Mouse (Mus musculus): Measurements from ENCODE around the gene Ncbp3. TPM values are rescaled to one million over a fixed set of nuclear protein-coding genes. Genes with fewer than 3 reads are reported as not detected.

Ncbp3 gene
- polyA plus RNA-seq, 1 experiment from 2014 or later: 13.2 TPM

DNA sequence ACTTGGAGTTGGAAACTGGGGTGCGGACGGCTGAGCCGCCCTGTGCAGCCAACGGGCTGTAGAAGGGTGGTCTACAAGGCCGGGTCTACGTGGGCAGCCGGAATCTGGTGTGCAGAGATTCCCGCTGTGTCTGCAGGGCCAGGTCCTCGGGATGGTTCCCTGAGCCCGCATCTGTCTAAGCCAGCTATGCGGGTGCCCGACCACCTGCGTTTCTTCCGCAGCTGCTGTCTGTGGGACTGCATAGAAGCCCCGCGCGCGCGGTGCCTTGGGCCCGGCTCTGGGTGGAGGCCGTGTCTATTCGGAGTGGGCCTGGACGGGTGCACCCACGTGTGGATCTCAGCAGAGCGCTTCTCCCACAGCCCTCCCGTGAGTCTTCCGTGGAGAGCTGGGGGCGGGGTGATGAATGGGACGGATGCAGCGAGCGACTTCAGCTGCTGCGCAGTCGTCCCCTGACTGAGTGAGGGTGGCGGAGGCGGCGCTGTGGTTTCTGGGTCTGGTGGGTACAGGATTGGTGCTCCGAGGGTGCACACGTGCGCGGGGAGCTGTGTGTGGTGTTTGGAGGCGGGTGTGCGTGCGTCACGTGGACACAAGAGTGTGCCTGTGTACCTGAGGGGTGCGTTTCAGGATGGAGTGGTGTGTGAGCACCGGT, 28.3 kb upstream of the Ncbp3 start:
- WGBS: under 1% methylated on average over 46 of the region's 46 CpGs
- H3K36me3 ChIP-seq (ENCODE audit: insufficient read depth): no peaks in the 10 kb centered on the region

GRCm38 (mm10) chr11:73020953-73021800, 26.4 kb upstream of the Ncbp3 start:
- no peaks in the 10 kb centered on the region for H3K9me3 ChIP-seq (ENCODE audit: low read depth, low read length)
- peaks cover 24% of the 10 kb centered on the region for H3K27me3 ChIP-seq (ENCODE audit: insufficient read depth, low read length)
- no peak for ATAC-seq (ENCODE audit: insufficient read depth)
- whole genome bisulfite sequencing: 49% methylated on average over 7 of the region's 7 CpGs
- no peak for DNase-seq
- H3K27ac ChIP-seq (ENCODE audit: low read depth): no peak overlapping the region
- H3K9ac ChIP-seq: no peak overlapping the region
- no peaks in the 10 kb centered on the region for H3K36me3 ChIP-seq (ENCODE audit: insufficient read depth)
- H3K4me3 ChIP-seq (ENCODE audit: low read depth, low read length): no peak overlapping the region
- TF ChIP-seq CTCF (IDR thresholded peaks at IDR 0.05; ENCODE audit: low read depth): no peak
- H3K4me2 ChIP-seq: no peak overlapping the region
- H3K4me1 ChIP-seq (ENCODE audit: insufficient read depth): peaks cover 20% of the 10 kb centered on the region

More for the DNA sequence above, 28.3 kb upstream of the Ncbp3 start:
- TF ChIP-seq CTCF (IDR thresholded peaks at IDR 0.05; ENCODE audit: low read depth): no peak
- Histone ChIP-seq H3K27me3 (ENCODE audit: insufficient read depth, low read length) (peaks cover 24% of the 10 kb centered on the region), H3K4me3 (ENCODE audit: low read depth, low read length) (peak overlapping the region; percentile 70), H3K9ac (peak overlapping the region; percentile 57), H3K27ac (ENCODE audit: low read depth) (no peak overlapping the region), H3K9me3 (ENCODE audit: low read depth, low read length) (no peaks in the 10 kb centered on the region), H3K4me1 (ENCODE audit: insufficient read depth) (0 out of 2 replicates have a peak, but pooled peaks cover 7% of the 10 kb centered on the region), H3K4me2 (peak overlapping the region; percentile 99)
- DNase-seq: peak; percentile 47
- ATAC-seq (ENCODE audit: insufficient read depth): peak; percentile 35

DNA sequence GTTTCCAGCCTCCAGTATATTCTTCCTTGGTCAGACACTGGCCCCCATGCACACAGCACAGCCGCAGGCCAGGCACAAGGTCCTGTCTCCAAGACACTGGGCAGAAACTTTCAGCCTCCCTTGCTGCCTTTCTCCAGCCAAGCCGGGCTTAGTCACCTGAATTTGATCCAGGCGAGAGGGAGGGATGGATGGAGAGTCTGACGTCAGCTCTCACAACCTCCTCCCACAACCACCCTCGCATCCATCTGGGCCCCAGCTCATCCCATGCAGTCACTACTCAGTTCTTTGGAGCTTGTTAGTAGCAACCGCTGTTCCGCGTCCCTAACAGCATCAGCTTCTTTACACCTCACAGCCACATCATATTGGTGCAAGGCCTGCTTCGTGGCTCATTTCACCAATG, 24.5 kb upstream of the Ncbp3 start:
- no peak for TF ChIP-seq CTCF (IDR thresholded peaks at IDR 0.05; ENCODE audit: low read depth)
- Histone ChIP-seq H3K36me3 (ENCODE audit: insufficient read depth) (no peaks in the 10 kb centered on the region), H3K4me2 (no peak overlapping the region), H3K27ac (ENCODE audit: low read depth) (no peak overlapping the region), H3K9ac (no peak overlapping the region), H3K9me3 (ENCODE audit: low read depth, low read length) (no peaks in the 10 kb centered on the region), H3K27me3 (ENCODE audit: insufficient read depth, low read length) (peaks cover 24% of the 10 kb centered on the region), H3K4me1 (ENCODE audit: insufficient read depth) (peaks cover 20% of the 10 kb centered on the region), H3K4me3 (ENCODE audit: low read depth, low read length) (no peak overlapping the region)
- ATAC-seq (ENCODE audit: insufficient read depth) (no peak), DNase-seq (peak; percentile 15)
- 47% methylated on average over 9 of the region's 9 CpGs for WGBS

GRCm38 (mm10) chr11:73023827-73024226, 23.8 kb upstream of the Ncbp3 start:
- H3K4me2 ChIP-seq: no peak overlapping the region
- no peak overlapping the region for H3K4me3 ChIP-seq (ENCODE audit: low read depth, low read length)
- WGBS: 42% methylated on average over 4 of the region's 4 CpGs
- peaks cover 20% of the 10 kb centered on the region for H3K4me1 ChIP-seq (ENCODE audit: insufficient read depth)
- H3K36me3 ChIP-seq (ENCODE audit: insufficient read depth): no peaks in the 10 kb centered on the region
- H3K9me3 ChIP-seq (ENCODE audit: low read depth, low read length): no peaks in the 10 kb centered on the region
- H3K9ac ChIP-seq: no peak overlapping the region
- H3K27ac ChIP-seq (ENCODE audit: low read depth): peak overlapping the region; percentile 33; the same call in 1 of the 2 replicates
- no peak for TF ChIP-seq CTCF (IDR thresholded peaks at IDR 0.05; ENCODE audit: low read depth)
- H3K27me3 ChIP-seq (ENCODE audit: insufficient read depth, low read length): peaks cover 24% of the 10 kb centered on the region
- DNase-seq: peak; percentile 15
- ATAC-seq (ENCODE audit: insufficient read depth): no peak

DNA sequence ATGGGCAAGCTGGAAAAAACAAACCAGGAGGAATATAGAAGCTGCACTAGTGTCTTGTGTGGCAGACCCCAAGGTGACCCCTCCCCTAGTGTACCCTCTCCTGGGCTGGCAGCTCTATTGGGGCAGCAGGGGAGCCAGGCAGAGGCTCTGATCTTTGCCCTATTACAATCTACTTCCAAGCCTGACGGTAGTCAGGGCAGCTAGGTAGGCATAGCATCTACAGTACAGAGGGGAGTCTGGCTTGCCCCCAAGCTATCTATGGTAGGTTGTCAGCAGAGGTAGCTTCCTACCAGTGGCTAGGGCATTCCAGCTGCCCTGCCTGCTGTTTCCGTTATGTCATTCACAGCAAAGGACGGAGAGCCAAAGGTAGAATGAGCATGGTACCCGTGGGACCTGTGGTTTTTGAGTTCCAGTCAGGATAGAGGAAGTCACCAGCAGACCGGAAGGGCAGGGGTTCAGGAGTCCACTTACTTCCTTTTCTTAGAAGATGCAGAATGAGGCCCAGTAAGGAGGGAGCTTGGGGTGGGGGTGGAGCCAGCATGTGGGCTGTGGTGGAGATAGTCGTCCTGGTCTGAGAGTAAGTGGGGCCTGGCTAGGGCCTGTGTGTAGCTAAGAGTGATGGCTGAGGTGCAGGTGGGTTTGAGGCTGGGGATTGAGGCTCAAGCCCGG, 23.2 kb upstream of the Ncbp3 start:
- H3K4me2 ChIP-seq: peak overlapping the region; percentile 8; the same call in 1 of the 2 replicates
- H3K27me3 ChIP-seq (ENCODE audit: insufficient read depth, low read length): peaks cover 20% of the 10 kb centered on the region
- WGBS: 39% methylated on average over 7 of the region's 7 CpGs
- no peak overlapping the region for H3K9ac ChIP-seq
- peak overlapping the region; percentile 33; the same call in 1 of the 2 replicates for H3K27ac ChIP-seq (ENCODE audit: low read depth)
- no peak for TF ChIP-seq CTCF (IDR thresholded peaks at IDR 0.05; ENCODE audit: low read depth)
- DNase-seq (peak; percentile 36), ATAC-seq (ENCODE audit: insufficient read depth) (peak; percentile 6; the same call in 1 of the 2 replicates)
- no peaks in the 10 kb centered on the region for H3K9me3 ChIP-seq (ENCODE audit: low read depth, low read length)
- H3K4me1 ChIP-seq (ENCODE audit: insufficient read depth): peaks cover 20% of the 10 kb centered on the region
- no peak overlapping the region for H3K4me3 ChIP-seq (ENCODE audit: low read depth, low read length)
- no peaks in the 10 kb centered on the region for H3K36me3 ChIP-seq (ENCODE audit: insufficient read depth)

GRCm38 (mm10) chr11:73026961-73027360, 20.6 kb upstream of the Ncbp3 start:
- Histone ChIP-seq H3K4me2 (no peak overlapping the region), H3K27me3 (ENCODE audit: insufficient read depth, low read length) (no peaks in the 10 kb centered on the region), H3K4me1 (ENCODE audit: insufficient read depth) (peaks cover 18% of the 10 kb centered on the region), H3K9me3 (ENCODE audit: low read depth, low read length) (no peaks in the 10 kb centered on the region), H3K27ac (ENCODE audit: low read depth) (no peak overlapping the region), H3K36me3 (ENCODE audit: insufficient read depth) (no peaks in the 10 kb centered on the region), H3K9ac (peak overlapping the region; percentile 11; the same call in 1 of the 2 replicates), H3K4me3 (ENCODE audit: low read depth, low read length) (no peak overlapping the region)
- DNase-seq: peak; percentile 55
- TF ChIP-seq CTCF (IDR thresholded peaks at IDR 0.05; ENCODE audit: low read depth): no peak
- 28% methylated on average over 8 of the region's 8 CpGs for WGBS
- ATAC-seq (ENCODE audit: insufficient read depth): no peak

All from lung, embryonic 14.5 days (tissue).